Mouse (Mus musculus) hindbrain, embryonic 12.5 days (tissue): ENCODE measurements around the gene Rnaseh2a. TPM values are rescaled to one million over a fixed set of nuclear protein-coding genes. Genes with fewer than 3 reads are reported as not detected.

Experiments
- ATAC-seq: fragments of 200-750 bp; cut with Nextera tagmentation; 2 replicates; pipeline ENCODE4 v1.8.0; 2017; ENCODE audit warnings: moderate TSS enrichment; ENCODE audit not compliant: low FRiP score
- H3K27ac ChIP-seq: fragments of 300-500 bp; sonication (generic); 2 replicates; pipeline ENCODE4 v1.5.1; 2016; ENCODE audit warnings: mild to moderate bottlenecking
- H3K27me3 ChIP-seq: fragments of 300-500 bp; sonication (generic); 2 replicates; pipeline ENCODE4 v1.6.1; 2016; ENCODE audit warnings: mild to moderate bottlenecking
- H3K36me3 ChIP-seq: fragments of 300-500 bp; sonication (generic); 2 replicates; pipeline ENCODE4 v1.6.1; 2016; ENCODE audit warnings: mild to moderate bottlenecking
- H3K4me1 ChIP-seq: fragments of 300-500 bp; sonication (generic); 2 replicates; pipeline ENCODE4 v1.6.1; 2016
- H3K4me2 ChIP-seq: fragments of 300-500 bp; sonication (generic); replicated peaks from 2 replicates; pipeline ENCODE4 v1.6.1; 2016; ENCODE audit warnings: mild to moderate bottlenecking
- H3K4me3 ChIP-seq: fragments of 300-500 bp; sonication (generic); 2 replicates; pipeline ENCODE4 v1.5.1; 2016; ENCODE audit warnings: mild to moderate bottlenecking
- H3K9ac ChIP-seq: fragments of 300-500 bp; sonication (generic); 2 replicates; pipeline ENCODE4 v1.6.1; 2016; ENCODE audit warnings: mild to moderate bottlenecking, moderate library complexity
- H3K9me3 ChIP-seq: fragments of 300-500 bp; sonication (generic); replicated peaks from 2 replicates; pipeline ENCODE4 v1.6.1; 2016; ENCODE audit warnings: mild to moderate bottlenecking
- WGBS: fragments of 180-500 bp; shearing (Covaris S2); methylation state at CpG from one replicate; pipeline ENCODE4 v1.1.7; 2016; 5-methylcytosine and 5-hydroxymethylcytosine counted together
- polyA plus RNA-seq: library from polyadenylated mRNA; unstranded; fragments of >200 nt; fragmentation: Nextera tagmentation; extraction: Ambion mirVana; gene quantifications from 2 replicates; pipeline ENCODE4 v1.2.1, GENCODE M21; 2016

Rnaseh2a gene
- polyA plus RNA-seq, 1 experiment from 2014 or later = 77.9 TPM

GRCm38 (mm10) chr8:84981644-84982498 is 12.3 kb upstream of the Rnaseh2a start:
- Histone ChIP-seq H3K36me3 (no peaks in the 10 kb centered on the region), H3K4me3 (no peak overlapping the region), H3K4me2 (no peak overlapping the region), H3K4me1 (peaks cover 74% of the 10 kb centered on the region), H3K27me3 (peaks cover 85% of the 10 kb centered on the region), H3K9me3 (no peaks in the 10 kb centered on the region), H3K27ac (0 out of 2 replicates have a peak overlapping the region, but pooled peaks have one; percentile 23), H3K9ac (no peak overlapping the region)
- no peak for ATAC-seq
- 73% methylated on average over 15 of the region's 15 CpGs for WGBS

GRCm38 (mm10) chr8:84980622-84981358 is 11.2 kb upstream of the Rnaseh2a start:
- 0 out of 2 replicates have a peak overlapping the region, but pooled peaks have one; percentile 6 for H3K9ac ChIP-seq

GRCm38 (mm10) chr8:84979599-84980421 is 10.2 kb upstream of the Rnaseh2a start:
- H3K9me3 ChIP-seq = no peaks in the 10 kb centered on the region
- H3K4me3 ChIP-seq = peak overlapping the region; percentile 30
- peak overlapping the region; percentile 95 for H3K4me2 ChIP-seq
- H3K9ac ChIP-seq = peak overlapping the region; percentile 24
- peak overlapping the region; percentile 30; the same call in 1 of the 2 replicates for H3K27ac ChIP-seq
- no peaks in the 10 kb centered on the region for H3K36me3 ChIP-seq
- peak; percentile 14; the same call in 1 of the 2 replicates for ATAC-seq
- peaks cover 73% of the 10 kb centered on the region for H3K4me1 ChIP-seq
- H3K27me3 ChIP-seq = peaks cover 66% of the 10 kb centered on the region
- WGBS = 3% methylated on average over 32 of the region's 42 CpGs

More at GRCm38 (mm10) chr8:84980622-84981358, 11.2 kb upstream of the Rnaseh2a start:
- H3K4me1 ChIP-seq = peaks cover 79% of the 10 kb centered on the region
- peaks cover 75% of the 10 kb centered on the region for H3K27me3 ChIP-seq
- WGBS = 36% methylated on average over 11 of the region's 11 CpGs
- H3K9me3 ChIP-seq = no peaks in the 10 kb centered on the region
- peak overlapping the region; percentile 95 for H3K4me2 ChIP-seq
- peak overlapping the region; percentile 30 for H3K27ac ChIP-seq
- 0 out of 2 replicates have a peak overlapping the region, but pooled peaks have one; percentile 6 for H3K4me3 ChIP-seq
- no peaks in the 10 kb centered on the region for H3K36me3 ChIP-seq
- no peak for ATAC-seq

GRCm38 (mm10) chr8:84978248-84978940 is 8.8 kb upstream of the Rnaseh2a start, which contains the start of gene Junb:
Junb (minus strand) TSS chr8:84978718.
- peak; percentile 32 for ATAC-seq
- H3K36me3 ChIP-seq = peaks cover 9% of the 10 kb centered on the region; the same call in 1 of the 2 replicates

GRCm38 (mm10) chr8:84977435-84978247 is 8.1 kb upstream of the Rnaseh2a start:
- WGBS = 2% methylated on average over 69 of the region's 70 CpGs
- Histone ChIP-seq H3K4me1 (peaks cover 64% of the 10 kb centered on the region), H3K27ac (peak overlapping the region; percentile 48)

More at GRCm38 (mm10) chr8:84978248-84978940, 8.8 kb upstream of the Rnaseh2a start, which contains the start of gene Junb:
- Histone ChIP-seq H3K9ac (peak within 1 kb of the TSS; percentile 63), H3K27me3 (peaks cover 56% of the 10 kb centered on the region), H3K9me3 (no peaks in the 10 kb centered on the region), H3K4me2 (peak within 1 kb of the TSS; percentile 95), H3K27ac (peak within 1 kb of the TSS; percentile 48), H3K4me3 (peak within 1 kb of the TSS; percentile 48), H3K4me1 (peaks cover 66% of the 10 kb centered on the region)
- WGBS = under 1% methylated on average over 63 of the region's 63 CpGs

GRCm38 (mm10) chr8:84976763-84977434 is 7.3 kb upstream of the Rnaseh2a start:
- H3K27ac ChIP-seq = peak overlapping the region; percentile 26; the same call in 1 of the 2 replicates
- H3K4me3 ChIP-seq = peak overlapping the region; percentile 48
- peaks cover 24% of the 10 kb centered on the region for H3K36me3 ChIP-seq
- ATAC-seq = no peak
- H3K4me2 ChIP-seq = peak overlapping the region; percentile 95
- WGBS = 3% methylated on average over 25 of the region's 25 CpGs
- H3K9me3 ChIP-seq = no peaks in the 10 kb centered on the region
- peaks cover 46% of the 10 kb centered on the region for H3K27me3 ChIP-seq
- peak overlapping the region; percentile 63 for H3K9ac ChIP-seq
- peaks cover 64% of the 10 kb centered on the region for H3K4me1 ChIP-seq

More at GRCm38 (mm10) chr8:84977435-84978247, 8.1 kb upstream of the Rnaseh2a start:
- H3K9ac ChIP-seq = peak overlapping the region; percentile 63
- H3K36me3 ChIP-seq = peaks cover 17% of the 10 kb centered on the region
- H3K4me2 ChIP-seq = peak overlapping the region; percentile 95
- ATAC-seq = no peak
- H3K27me3 ChIP-seq = peaks cover 53% of the 10 kb centered on the region
- H3K4me3 ChIP-seq = peak overlapping the region; percentile 48
- no peaks in the 10 kb centered on the region for H3K9me3 ChIP-seq

- WGBS = under 1% methylated on average over 56 of the region's 61 CpGs
Measured at GRCm38 (mm10) chr8:84976031-84976762, 6.6 kb upstream of the Rnaseh2a start.

GRCm38 (mm10) chr8:84975434-84975833 is 5.9 kb upstream of the Rnaseh2a start:
- Histone ChIP-seq H3K9ac (no peak overlapping the region), H3K36me3 (peaks cover 35% of the 10 kb centered on the region), H3K27ac (no peak overlapping the region), H3K4me1 (peaks cover 63% of the 10 kb centered on the region), H3K4me3 (peak overlapping the region; percentile 48; the same call in 1 of the 2 replicates), H3K27me3 (peaks cover 35% of the 10 kb centered on the region), H3K9me3 (no peaks in the 10 kb centered on the region), H3K4me2 (peak overlapping the region; percentile 95)
- WGBS = 35% methylated on average over 7 of the region's 7 CpGs
- ATAC-seq = no peak

More at GRCm38 (mm10) chr8:84976031-84976762, 6.6 kb upstream of the Rnaseh2a start:
- peak overlapping the region; percentile 48 for H3K4me3 ChIP-seq
- H3K4me2 ChIP-seq = peak overlapping the region; percentile 95
- H3K27ac ChIP-seq = peak overlapping the region; percentile 26; the same call in 1 of the 2 replicates
- no peaks in the 10 kb centered on the region for H3K9me3 ChIP-seq
- peaks cover 63% of the 10 kb centered on the region for H3K4me1 ChIP-seq
- H3K36me3 ChIP-seq = peaks cover 31% of the 10 kb centered on the region
- H3K9ac ChIP-seq = peak overlapping the region; percentile 50
- peaks cover 39% of the 10 kb centered on the region for H3K27me3 ChIP-seq
- ATAC-seq = peak; percentile 80

GRCm38 (mm10) chr8:84974543-84975142 is 5.1 kb upstream of the Rnaseh2a start:
- Histone ChIP-seq H3K4me3 (no peak overlapping the region), H3K4me1 (peaks cover 58% of the 10 kb centered on the region), H3K9ac (no peak overlapping the region), H3K9me3 (no peaks in the 10 kb centered on the region), H3K36me3 (peaks cover 35% of the 10 kb centered on the region), H3K27ac (no peak overlapping the region), H3K27me3 (peaks cover 29% of the 10 kb centered on the region), H3K4me2 (no peak overlapping the region)
- 85% methylated on average over 8 of the region's 8 CpGs for WGBS
- ATAC-seq = no peak
